Mouse (Mus musculus): Measurements from ENCODE around the gene Tnr.

Gene Tnr

DNA sequence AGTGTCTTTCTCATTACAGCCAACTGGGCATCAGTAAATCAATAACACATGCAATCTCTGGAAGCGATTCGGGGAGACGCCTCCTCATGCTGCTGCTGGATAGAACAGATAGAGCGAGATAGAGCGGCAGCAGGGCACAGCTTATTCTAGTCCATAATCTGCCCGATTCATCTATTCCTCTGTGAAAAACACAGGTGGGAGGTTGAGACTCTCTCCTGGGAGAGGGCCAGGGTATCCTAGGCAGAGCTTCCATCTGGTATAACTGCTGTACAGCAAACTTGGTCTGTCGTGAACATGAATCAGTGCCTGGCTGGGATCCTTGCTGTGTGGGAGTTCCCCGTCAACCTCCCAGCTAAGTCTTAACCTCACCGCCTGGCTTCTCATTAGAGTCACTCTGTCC is 193.4 kb downstream of the Tnr start:
- DNase-seq (ENCODE audit: low spot score), result peak; percentile 79

- DNase-seq (ENCODE audit: low spot score), result no peak
Measured at GRCm38 (mm10) chr1:159723733-159724132, 200.2 kb downstream of the Tnr start.

- no peak for DNase-seq (ENCODE audit: low spot score)
Measured at GRCm38 (mm10) chr1:159729270-159729669, 205.7 kb downstream of the Tnr start.

DNA sequence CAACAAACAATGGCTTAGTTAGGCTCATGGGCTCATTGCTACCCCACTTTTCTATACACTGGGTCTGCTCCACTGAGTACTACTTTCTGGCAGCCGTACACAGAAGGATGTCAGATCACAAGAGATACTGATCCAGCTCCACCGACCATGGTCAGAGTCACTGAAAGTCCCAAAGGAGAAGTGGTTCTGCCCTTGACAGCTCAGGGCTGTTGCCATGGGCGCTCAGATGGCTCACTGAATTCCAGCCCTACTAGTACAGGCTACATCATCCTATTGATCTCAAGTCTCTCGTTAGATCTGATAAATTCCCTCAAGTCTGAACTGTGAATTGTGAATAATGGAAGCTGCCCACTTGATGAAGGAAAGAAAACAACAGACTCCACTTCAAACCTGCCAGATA is 207.3 kb downstream of the Tnr start:
- no peak for DNase-seq (ENCODE audit: low spot score)

- no peak for DNase-seq (ENCODE audit: low spot score)
Measured at GRCm38 (mm10) chr1:159735099-159735498, 211.5 kb downstream of the Tnr start.

- no peak for DNase-seq (ENCODE audit: low spot score)
Measured at GRCm38 (mm10) chr1:159739478-159739877, 215.9 kb downstream of the Tnr start.

GRCm38 (mm10) chr1:159741237-159742002 is 217.9 kb downstream of the Tnr start:
- DNase-seq (ENCODE audit: low spot score), result no peak

DNA sequence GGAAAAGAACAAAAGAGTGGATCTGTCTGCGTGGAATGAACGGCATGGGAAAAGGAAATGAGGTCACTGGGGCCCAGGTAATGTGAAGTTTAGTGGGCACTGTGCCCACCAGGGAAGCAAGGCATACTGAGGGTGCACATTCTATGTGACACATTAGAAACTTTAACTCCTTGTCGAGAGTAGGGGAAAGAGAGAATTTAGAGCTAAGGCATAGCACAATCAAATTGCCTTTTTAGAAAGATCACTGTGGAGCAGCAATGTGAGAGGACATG is 218.4 kb downstream of the Tnr start:
- no peak for DNase-seq (ENCODE audit: low spot score)

DNA sequence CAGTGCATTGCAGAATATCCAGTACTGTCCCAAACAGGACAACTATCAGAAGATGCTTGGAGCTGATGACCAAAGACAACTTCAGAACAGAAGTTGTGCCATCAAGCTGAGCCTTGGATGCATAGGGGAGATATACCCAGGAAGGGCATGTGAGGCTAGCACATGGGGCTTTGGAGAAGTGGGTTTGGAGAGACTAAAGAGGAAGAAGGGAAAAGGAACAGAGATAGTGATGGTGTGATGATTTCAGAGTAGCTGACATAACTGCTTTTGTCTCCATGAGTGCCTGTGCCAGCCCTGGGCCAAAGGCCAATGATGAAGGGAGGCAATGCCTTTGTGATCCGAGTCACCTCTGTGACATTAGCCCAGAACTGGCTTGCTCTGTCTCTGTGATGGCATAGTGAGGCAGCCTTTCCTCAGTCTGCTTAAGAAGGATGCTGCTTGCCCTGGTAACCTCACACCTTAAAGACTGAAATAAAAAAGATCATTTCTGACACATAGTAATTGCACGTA is 220.2 kb downstream of the Tnr start:
- no peak for DNase-seq (ENCODE audit: low spot score)

DNA sequence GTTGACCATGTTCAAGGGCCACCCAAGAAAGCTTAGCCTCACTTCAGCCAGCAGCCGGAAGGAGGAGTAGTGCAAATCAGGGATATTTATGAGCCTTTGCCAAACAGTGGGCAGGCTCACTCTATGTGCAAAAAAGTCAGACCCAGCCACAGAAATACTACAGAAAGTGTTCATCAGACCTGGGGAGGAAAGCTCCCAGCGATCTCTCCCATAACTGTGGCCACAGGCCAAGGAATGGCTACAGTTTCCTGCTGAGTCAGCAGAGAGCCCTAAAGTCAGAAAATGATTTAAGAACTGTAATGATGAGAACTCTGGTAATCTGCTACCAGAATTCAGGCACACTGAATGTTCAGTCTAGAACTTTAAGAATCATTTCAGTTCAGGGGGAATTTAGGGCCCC is 221.7 kb downstream of the Tnr start:
- no peak for DNase-seq (ENCODE audit: low spot score)

DNA sequence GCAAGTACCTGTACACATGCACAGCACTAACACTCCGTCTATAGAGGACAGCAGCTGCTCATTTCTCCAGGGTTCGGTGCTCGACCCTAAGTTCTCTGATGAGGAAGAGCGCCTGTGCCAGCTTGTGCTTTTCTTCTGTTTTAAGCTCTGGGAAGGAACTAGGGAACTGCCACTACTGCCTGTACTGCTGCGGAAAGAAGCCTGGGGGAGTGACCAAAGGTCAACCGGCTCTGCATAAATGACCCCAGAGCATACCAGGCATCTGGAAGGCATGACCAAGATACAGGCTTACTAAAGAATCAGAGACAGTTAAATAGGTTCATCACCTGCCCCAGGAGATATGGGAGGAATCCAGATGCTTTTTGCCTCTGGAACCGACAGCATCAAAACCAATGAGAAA is 224.4 kb downstream of the Tnr start:
- no peak for DNase-seq (ENCODE audit: low spot score)

GRCm38 (mm10) chr1:159750411-159750810 is 226.8 kb downstream of the Tnr start:
- no peak for DNase-seq (ENCODE audit: low spot score)

DNA sequence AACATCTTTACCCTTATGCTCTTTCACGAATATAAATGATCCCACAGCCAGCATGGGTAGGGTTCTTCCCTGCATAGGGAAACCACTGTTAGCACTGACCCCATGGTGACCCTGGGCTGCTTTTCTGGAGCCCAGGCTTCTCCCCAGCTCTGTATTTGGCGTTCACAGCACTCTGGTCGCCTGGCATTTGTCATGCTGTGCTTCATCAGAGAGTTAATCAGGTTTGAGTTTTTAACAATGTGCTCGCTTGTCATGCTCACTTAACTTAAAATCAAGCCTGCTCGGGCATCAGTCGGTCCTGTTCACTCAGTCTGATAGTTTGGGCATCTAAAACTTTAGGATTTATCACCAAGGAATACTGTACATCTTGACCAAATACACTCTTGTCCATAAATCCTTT is 227.3 kb downstream of the Tnr start:
- DNase-seq (ENCODE audit: low spot score), result no peak

DNA sequence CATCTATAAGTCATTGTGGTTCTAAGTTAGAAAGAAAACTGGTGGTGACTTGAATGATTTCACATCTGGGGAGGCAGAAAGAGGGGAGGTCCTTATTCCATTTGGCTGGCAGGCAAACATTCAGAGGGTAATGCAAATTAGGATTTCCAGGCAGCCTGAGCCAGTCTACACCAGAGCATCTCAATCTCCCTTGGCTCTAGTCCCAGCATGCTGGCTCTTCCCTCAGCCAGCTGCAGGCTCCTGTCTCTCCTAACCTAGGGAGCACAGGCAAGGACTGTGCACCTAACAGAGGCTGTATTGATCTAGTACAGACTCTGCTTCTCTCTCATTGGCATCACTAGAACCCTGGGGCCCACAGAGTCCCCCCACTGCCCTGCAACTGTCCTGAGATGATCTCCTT is 237.4 kb downstream of the Tnr start:
- no peak for DNase-seq (ENCODE audit: low spot score)

- no peak for DNase-seq (ENCODE audit: low spot score)
Measured at GRCm38 (mm10) chr1:159763901-159764300, 240.3 kb downstream of the Tnr start.

GRCm38 (mm10) chr1:159764897-159765296 is 241.3 kb downstream of the Tnr start:
- DNase-seq (ENCODE audit: low spot score), result no peak

GRCm38 (mm10) chr1:159769948-159770347 is 246.4 kb downstream of the Tnr start:
- DNase-seq (ENCODE audit: low spot score), result no peak

- no peak for DNase-seq (ENCODE audit: low spot score)
Measured at GRCm38 (mm10) chr1:159773671-159774070, 250.1 kb downstream of the Tnr start.

DNA sequence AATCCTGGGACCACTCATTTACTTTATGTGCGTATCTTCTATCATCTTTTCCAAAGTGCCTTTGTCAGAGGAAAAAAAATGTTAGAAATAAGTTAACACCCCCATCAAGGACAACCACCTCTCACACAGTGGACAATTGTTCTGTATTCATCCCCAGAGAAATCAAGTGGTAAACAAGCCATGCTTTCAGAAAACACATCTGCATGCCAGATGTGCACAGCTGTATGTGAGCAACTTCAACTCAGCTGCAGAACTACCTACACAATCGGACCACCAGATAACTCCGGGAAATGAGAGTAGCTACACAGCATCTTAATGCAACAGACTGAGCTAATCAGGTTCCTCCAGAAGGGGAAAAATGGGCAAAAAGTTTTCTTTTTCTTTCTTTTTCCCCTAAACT is 251.6 kb downstream of the Tnr start:
- DNase-seq (ENCODE audit: low spot score), result no peak

- no peak for DNase-seq (ENCODE audit: low spot score)
Measured at GRCm38 (mm10) chr1:159777107-159777506, 253.5 kb downstream of the Tnr start.

GRCm38 (mm10) chr1:159779424-159779823 is 255.9 kb downstream of the Tnr start:
- no peak for DNase-seq (ENCODE audit: low spot score)

GRCm38 (mm10) chr1:159783842-159784241 is 260.3 kb downstream of the Tnr start:
- peak; percentile 35 for DNase-seq (ENCODE audit: low spot score)

- no peak for DNase-seq (ENCODE audit: low spot score)
Measured at GRCm38 (mm10) chr1:159788312-159788711, 264.7 kb downstream of the Tnr start.

- no peak for DNase-seq (ENCODE audit: low spot score)
Measured at GRCm38 (mm10) chr1:159792546-159792945, 269.0 kb downstream of the Tnr start.

Data from layer of hippocampus, adult 9-10 months (tissue).